Mouse (Mus musculus): ENCODE results near the gene Sav1. TPM values are rescaled to one million over a fixed set of nuclear protein-coding genes. Genes with fewer than 3 reads are reported as not detected.

Sav1 gene
- polyA plus RNA-seq, 1 experiment from 2014 or later: 1.5 TPM

- H3K36me3 ChIP-seq (ENCODE audit: poor library complexity, severe bottlenecking): peaks cover 31% of the 10 kb centered on the region
- H3K9me3 ChIP-seq (replicated peaks): no peaks in the 10 kb centered on the region
- no peaks in the 10 kb centered on the region for H3K27me3 ChIP-seq
- no peak for ATAC-seq
- no peak overlapping the region for H3K4me3 ChIP-seq
- 97% methylated on average over 5 of the region's 5 CpGs for WGBS
- no peak overlapping the region for H3K4me2 ChIP-seq
- H3K27ac ChIP-seq: no peak overlapping the region
- no peaks in the 10 kb centered on the region for H3K4me1 ChIP-seq
- H3K9ac ChIP-seq: no peak overlapping the region
These were observed 40.9 kb downstream of the Sav1 start for GRCm38 (mm10) chr12:69945861-69946260.

DNA sequence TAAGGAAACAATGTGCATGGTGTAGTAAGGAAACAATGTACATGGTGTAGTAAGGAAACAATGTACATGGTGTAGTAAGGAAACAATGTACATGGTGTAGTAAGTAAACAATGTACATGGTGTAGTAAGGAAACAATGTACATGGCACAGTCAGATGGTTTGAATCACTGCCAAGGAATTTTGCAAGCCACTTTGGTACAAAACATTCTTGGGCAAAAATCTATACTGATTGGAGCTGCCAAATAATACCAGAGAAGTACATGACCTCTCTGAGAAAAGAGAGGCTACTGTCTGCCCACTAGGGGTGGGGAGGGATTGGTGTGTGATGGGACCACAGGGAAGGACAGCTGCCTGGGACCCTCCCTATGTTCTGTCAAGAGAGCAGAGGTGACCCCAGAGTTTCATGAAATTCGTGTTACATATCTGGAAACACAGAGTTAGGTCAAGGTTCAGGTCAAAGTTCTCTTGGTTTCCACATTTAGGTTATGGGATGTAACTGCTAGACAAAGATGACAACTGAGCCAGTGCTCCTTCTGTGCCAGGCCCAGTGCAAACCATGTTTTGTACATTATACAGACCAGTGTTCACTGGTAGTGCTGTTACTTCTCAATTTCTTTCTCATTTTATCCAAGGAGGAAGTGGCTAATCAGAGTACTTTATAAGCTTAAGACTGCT lies 45.0 kb downstream of the Sav1 start:
- Histone ChIP-seq H3K4me3 (no peak overlapping the region), H3K4me2 (no peak overlapping the region), H3K9me3 (replicated peaks) (peaks cover 5% of the 10 kb centered on the region; the same call in 1 of the 2 replicates), H3K27ac (no peak overlapping the region), H3K27me3 (no peaks in the 10 kb centered on the region), H3K36me3 (ENCODE audit: poor library complexity, severe bottlenecking) (peaks cover 38% of the 10 kb centered on the region), H3K4me1 (no peaks in the 10 kb centered on the region), H3K9ac (no peak overlapping the region)
- 78% methylated on average over 1 of the region's 1 CpGs for WGBS
- no peak for ATAC-seq

DNA sequence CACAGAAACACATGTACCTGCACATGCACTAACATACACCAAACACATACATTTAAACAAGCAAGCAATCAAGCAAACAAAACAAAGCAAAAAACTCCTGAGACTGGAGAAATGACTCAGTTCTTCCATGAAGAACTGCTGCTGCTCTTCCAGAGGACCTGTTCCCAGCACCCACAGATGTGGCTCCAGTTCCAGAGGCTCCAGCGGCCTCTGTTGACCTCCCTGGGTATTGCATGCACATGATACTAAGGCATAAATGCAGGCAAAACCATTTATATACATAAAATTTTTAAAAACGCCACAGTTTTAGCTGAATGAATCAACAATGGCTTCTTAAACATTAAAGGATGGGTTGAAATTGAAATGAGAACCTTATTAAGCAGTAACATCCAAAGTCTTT lies 47.5 kb downstream of the Sav1 start:
- H3K4me2 ChIP-seq: no peak overlapping the region
- H3K4me3 ChIP-seq: no peak overlapping the region
- H3K36me3 ChIP-seq (ENCODE audit: poor library complexity, severe bottlenecking): peaks cover 40% of the 10 kb centered on the region
- H3K9me3 ChIP-seq (replicated peaks): peaks cover 5% of the 10 kb centered on the region; the same call in 1 of the 2 replicates
- no peak overlapping the region for H3K27ac ChIP-seq
- H3K27me3 ChIP-seq: no peaks in the 10 kb centered on the region
- 64% methylated on average over 2 of the region's 2 CpGs for WGBS
- ATAC-seq: no peak
- no peaks in the 10 kb centered on the region for H3K4me1 ChIP-seq
- no peak overlapping the region for H3K9ac ChIP-seq

DNA sequence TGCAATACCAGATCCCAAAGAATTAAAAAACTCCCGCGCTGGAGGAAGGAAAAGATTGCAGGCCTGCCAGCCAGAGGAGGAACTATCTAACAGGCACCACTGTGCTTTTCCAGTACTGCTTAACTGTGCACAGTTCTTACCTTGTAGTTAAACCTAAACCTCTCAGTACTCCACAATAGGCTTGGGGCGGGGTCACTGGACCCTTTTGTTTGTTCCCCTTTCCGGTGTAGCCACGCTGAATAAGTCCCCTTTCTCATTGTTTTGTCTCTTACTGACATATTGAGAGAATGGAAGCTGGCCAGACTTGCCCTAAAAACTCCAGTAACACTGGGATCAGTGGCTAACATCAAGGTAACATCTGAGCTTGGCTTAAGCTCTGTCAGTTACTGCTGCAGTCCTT lies 49.1 kb downstream of the Sav1 start:
- Histone ChIP-seq H3K4me2 (no peak overlapping the region), H3K4me1 (no peaks in the 10 kb centered on the region), H3K27me3 (no peaks in the 10 kb centered on the region), H3K9me3 (replicated peaks) (peaks cover 5% of the 10 kb centered on the region; the same call in 1 of the 2 replicates), H3K9ac (no peak overlapping the region), H3K36me3 (ENCODE audit: poor library complexity, severe bottlenecking) (peaks cover 41% of the 10 kb centered on the region), H3K27ac (no peak overlapping the region), H3K4me3 (no peak overlapping the region)
- 40% methylated on average over 5 of the region's 5 CpGs for WGBS
- ATAC-seq: no peak

DNA sequence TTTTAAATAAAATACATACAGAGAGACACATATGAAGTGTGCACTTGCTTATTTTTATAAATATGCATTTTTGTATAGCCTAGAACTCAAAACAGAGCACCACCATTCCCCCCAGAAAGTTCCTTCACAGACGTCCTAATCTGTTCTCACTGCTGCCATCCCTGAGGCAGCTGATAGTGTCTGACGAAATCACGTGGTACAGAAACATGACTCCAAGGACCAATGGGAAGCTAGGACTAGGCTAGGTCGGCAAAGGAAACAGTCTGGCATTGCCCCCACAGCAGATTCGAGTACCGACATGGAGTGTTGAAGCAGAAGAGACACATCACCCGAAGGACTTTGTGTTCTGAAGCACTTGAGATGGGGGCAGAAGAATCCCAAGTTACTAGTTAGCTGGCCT lies 60.1 kb downstream of the Sav1 start:
- no peaks in the 10 kb centered on the region for H3K27me3 ChIP-seq
- H3K4me1 ChIP-seq: no peaks in the 10 kb centered on the region
- no peak for ATAC-seq
- no peaks in the 10 kb centered on the region for H3K9me3 ChIP-seq (replicated peaks)
- no peak overlapping the region for H3K4me3 ChIP-seq
- no peak overlapping the region for H3K9ac ChIP-seq
- H3K27ac ChIP-seq: no peak overlapping the region
- peaks cover 16% of the 10 kb centered on the region; the same call in 1 of the 2 replicates for H3K36me3 ChIP-seq (ENCODE audit: poor library complexity, severe bottlenecking)
- WGBS: 59% methylated on average over 7 of the region's 7 CpGs
- no peak overlapping the region for H3K4me2 ChIP-seq

GRCm38 (mm10) chr12:69924012-69924411 lies 62.8 kb downstream of the Sav1 start:
- H3K4me1 ChIP-seq: no peaks in the 10 kb centered on the region
- H3K27ac ChIP-seq: no peak overlapping the region
- no peak overlapping the region for H3K4me3 ChIP-seq
- peaks cover 4% of the 10 kb centered on the region; the same call in 1 of the 2 replicates for H3K36me3 ChIP-seq (ENCODE audit: poor library complexity, severe bottlenecking)
- no peak overlapping the region for H3K4me2 ChIP-seq
- WGBS: 14% methylated on average over 5 of the region's 5 CpGs
- ATAC-seq: no peak
- H3K9ac ChIP-seq: no peak overlapping the region
- H3K27me3 ChIP-seq: no peaks in the 10 kb centered on the region
- H3K9me3 ChIP-seq (replicated peaks): no peaks in the 10 kb centered on the region

DNA sequence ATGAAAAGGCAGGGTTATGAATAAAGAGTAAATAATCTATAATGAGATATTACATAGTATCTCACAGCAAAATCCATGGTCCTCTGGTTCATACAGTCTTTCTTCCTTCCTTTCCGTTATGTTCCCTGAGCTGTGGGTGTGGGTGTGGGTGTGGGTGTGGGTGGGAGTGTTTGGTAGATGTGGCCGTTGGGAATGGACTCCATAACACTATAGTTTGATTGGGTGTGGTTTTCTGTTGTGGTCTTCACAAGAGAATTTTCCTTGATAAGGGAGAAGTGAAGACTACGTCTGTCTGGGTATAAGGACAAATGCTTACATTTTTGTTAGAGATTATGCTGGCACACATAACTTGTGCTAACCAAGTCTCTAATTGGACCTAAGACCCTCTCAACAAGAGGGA lies 63.2 kb downstream of the Sav1 start:
- Histone ChIP-seq H3K4me3 (no peak overlapping the region), H3K4me2 (no peak overlapping the region), H3K9me3 (replicated peaks) (no peaks in the 10 kb centered on the region), H3K9ac (no peak overlapping the region), H3K27ac (no peak overlapping the region), H3K4me1 (no peaks in the 10 kb centered on the region), H3K27me3 (no peaks in the 10 kb centered on the region), H3K36me3 (ENCODE audit: poor library complexity, severe bottlenecking) (0 out of 2 replicates have a peak, but pooled peaks cover 3% of the 10 kb centered on the region)
- WGBS: 69% methylated on average over 3 of the region's 3 CpGs
- no peak for ATAC-seq

GRCm38 (mm10) chr12:69923128-69923527 lies 63.7 kb downstream of the Sav1 start:
- H3K9me3 ChIP-seq (replicated peaks): no peaks in the 10 kb centered on the region
- no peak overlapping the region for H3K27ac ChIP-seq
- H3K36me3 ChIP-seq (ENCODE audit: poor library complexity, severe bottlenecking): 0 out of 2 replicates have a peak, but pooled peaks cover 3% of the 10 kb centered on the region
- no peak for ATAC-seq
- no peaks in the 10 kb centered on the region for H3K27me3 ChIP-seq
- WGBS: 76% methylated on average over 3 of the region's 3 CpGs
- no peak overlapping the region for H3K4me2 ChIP-seq
- no peak overlapping the region for H3K9ac ChIP-seq
- H3K4me1 ChIP-seq: no peaks in the 10 kb centered on the region
- no peak overlapping the region for H3K4me3 ChIP-seq

GRCm38 (mm10) chr12:69922099-69922498 lies 64.7 kb downstream of the Sav1 start:
- Histone ChIP-seq H3K4me2 (no peak overlapping the region), H3K4me3 (no peak overlapping the region), H3K9ac (no peak overlapping the region), H3K4me1 (no peaks in the 10 kb centered on the region), H3K27me3 (no peaks in the 10 kb centered on the region), H3K36me3 (ENCODE audit: poor library complexity, severe bottlenecking) (0 out of 2 replicates have a peak, but pooled peaks cover 3% of the 10 kb centered on the region), H3K27ac (no peak overlapping the region), H3K9me3 (replicated peaks) (no peaks in the 10 kb centered on the region)
- no peak for ATAC-seq
- WGBS: 90% methylated on average over 1 of the region's 1 CpGs

DNA sequence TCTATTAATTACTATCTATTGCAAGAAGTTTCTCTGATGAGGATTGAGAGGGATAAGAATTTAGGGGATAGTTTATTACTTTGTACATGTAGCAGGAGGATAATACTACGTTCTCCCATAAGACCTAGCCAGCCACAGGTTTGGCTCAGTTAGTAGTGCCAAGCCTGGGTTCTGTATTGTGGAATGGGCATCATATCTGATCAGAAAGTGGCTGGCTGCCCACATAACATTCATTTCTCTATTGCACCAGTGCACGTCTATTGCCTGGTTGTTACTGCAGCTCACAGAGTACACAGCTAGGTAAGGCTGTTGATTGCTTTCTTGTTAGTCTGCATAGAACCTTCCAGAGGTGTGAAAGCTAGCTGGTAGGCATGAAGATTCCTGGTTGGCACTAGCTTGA lies 68.9 kb downstream of the Sav1 start:
- 89% methylated on average over 2 of the region's 2 CpGs for WGBS

More for the DNA sequence above, 68.9 kb downstream of the Sav1 start:
- no peak overlapping the region for H3K27ac ChIP-seq
- no peak overlapping the region for H3K4me3 ChIP-seq
- H3K9me3 ChIP-seq (replicated peaks): no peaks in the 10 kb centered on the region
- no peaks in the 10 kb centered on the region for H3K27me3 ChIP-seq
- no peaks in the 10 kb centered on the region for H3K4me1 ChIP-seq
- H3K4me2 ChIP-seq: no peak overlapping the region
- ATAC-seq: no peak
- H3K9ac ChIP-seq: no peak overlapping the region
- H3K36me3 ChIP-seq (ENCODE audit: poor library complexity, severe bottlenecking): no peaks in the 10 kb centered on the region

Other genes with a start within 250 kb of the Sav1 start
- gene Cdkl1, start 195.7 kb downstream of the Sav1 start, polyA plus RNA-seq (2015; fragmentation: Nextera tagmentation; extraction: Ambion mirVana): 1.1 and 1.5 TPM in 2 replicates
- 80.6 and 83.8 TPM in 2 replicates for gene Atl1, start 94.4 kb downstream of the Sav1 start, polyA plus RNA-seq (2015; fragmentation: Nextera tagmentation; extraction: Ambion mirVana)
- 24.2 and 24.4 TPM in 2 replicates for gene Map4k5, start 93.8 kb downstream of the Sav1 start, polyA plus RNA-seq (2015; fragmentation: Nextera tagmentation; extraction: Ambion mirVana)
- 14.1 and 14.5 TPM in 2 replicates for gene Nin, start 126.7 kb upstream of the Sav1 start, polyA plus RNA-seq (2015; fragmentation: Nextera tagmentation; extraction: Ambion mirVana)
- not detected in 2 replicates for gene Abhd12b, start 167.1 kb upstream of the Sav1 start, polyA plus RNA-seq (2015; fragmentation: Nextera tagmentation; extraction: Ambion mirVana)
- gene Pygl, start 244.5 kb upstream of the Sav1 start, polyA plus RNA-seq (2015; fragmentation: Nextera tagmentation; extraction: Ambion mirVana): 2.5 and 3.4 TPM in 2 replicates

All from forebrain, embryonic 13.5 days (tissue).